Mouse (Mus musculus) hindbrain, postnatal 0 days (tissue): ENCODE results near the gene Zmynd8. TPM values are rescaled to one million over a fixed set of nuclear protein-coding genes. Genes with fewer than 3 reads are reported as not detected.
A peak's percentile ranks its signal among the peaks of the same experiment; 100 is the strongest.

Experiments used
- ATAC-seq: fragments of 200-750 bp; cut with Nextera tagmentation; 2 replicates; pipeline ENCODE4 v1.8.0; 2017; ENCODE audit warnings: mild to moderate bottlenecking, moderate TSS enrichment, moderate library complexity
- DNase-seq: peaks from one replicate; pipeline ENCODE4 v3.0.0-alpha.2; 2015; ENCODE audit warnings: low spot score
- H3K27ac ChIP-seq: fragments of 300-500 bp; sonication (generic); 2 replicates; pipeline ENCODE4 v1.5.1; 2014; ENCODE audit warnings: mild to moderate bottlenecking
- H3K27me3 ChIP-seq: fragments of 300-500 bp; sonication (generic); 2 replicates; pipeline ENCODE4 v1.6.1; 2014; ENCODE audit warnings: low read length, mixed read lengths; ENCODE audit not compliant: insufficient read depth
- H3K36me3 ChIP-seq: fragments of 300-500 bp; sonication (generic); 2 replicates; pipeline ENCODE4 v1.6.1; 2014; ENCODE audit warnings: low read length, mixed read lengths; ENCODE audit not compliant: insufficient read depth
- H3K4me1 ChIP-seq: fragments of 300-500 bp; sonication (generic); 2 replicates; pipeline ENCODE4 v1.6.1; 2014; ENCODE audit warnings: antibody characterized with exemption, low read length, mixed read lengths; ENCODE audit not compliant: insufficient read depth
- H3K4me2 ChIP-seq: fragments of 300-500 bp; sonication (generic); 2 replicates; pipeline ENCODE4 v1.6.1; 2014; ENCODE audit warnings: low read depth, mild to moderate bottlenecking, low read length, moderate library complexity, mixed read lengths
- H3K4me3 ChIP-seq: fragments of 300-500 bp; sonication (generic); 2 replicates; pipeline ENCODE4 v1.5.1; 2014; ENCODE audit warnings: low read length
- H3K9ac ChIP-seq: fragments of 300-500 bp; sonication (generic); replicated peaks from 2 replicates; pipeline ENCODE4 v1.6.1; 2014; ENCODE audit warnings: mild to moderate bottlenecking, low read length, moderate library complexity, mixed read lengths
- H3K9me3 ChIP-seq: fragments of 300-500 bp; sonication (generic); 2 replicates; pipeline ENCODE4 v1.6.1; 2016; ENCODE audit warnings: low read length, mixed read lengths
- CTCF ChIP-seq: IDR thresholded peaks from 2 replicates; pipeline ENCODE4 v1.5.1; 2016; ENCODE audit warnings: antibody characterized with exemption, control low read depth, low read depth
- WGBS: fragments of 180-500 bp; shearing (Covaris S2); extraction: QIAGEN DNeasy Blood & Tissue Kit; methylation state at CpG from one replicate; pipeline ENCODE4 v1.1.7; 2014; 5-methylcytosine and 5-hydroxymethylcytosine counted together
- polyA plus RNA-seq: library from polyadenylated mRNA; unstranded; fragments of >200 nt; fragmentation: Nextera tagmentation; extraction: Ambion mirVana; gene quantifications from 2 replicates; pipeline ENCODE4 v1.2.1, GENCODE M21; 2015
- total RNA-seq: library from RNA; depleted of rRNA; stranded (reverse); fragments of >200 nt; gene quantifications from 2 replicates; pipeline ENCODE4 v1.2.3, GENCODE M21; 2014

Zmynd8 gene
- total and polyA plus RNA-seq, 2 experiments from 2014 or later: 46.8 to 53.0 TPM

- H3K4me1 ChIP-seq: peaks cover 39% of the 10 kb centered on the region
- no peaks in the 10 kb centered on the region for H3K27me3 ChIP-seq
- TF ChIP-seq CTCF: no peak
- H3K27ac ChIP-seq: 0 out of 2 replicates have a peak overlapping the region, but pooled peaks have one; percentile 48
- WGBS: 90% methylated on average over 20 of the region's 20 CpGs
- no peak overlapping the region for H3K9ac ChIP-seq
- no peaks in the 10 kb centered on the region for H3K36me3 ChIP-seq
- ATAC-seq (peak; percentile 13; the same call in 1 of the 2 replicates), DNase-seq (no peak)
- no peak overlapping the region for H3K4me3 ChIP-seq
- no peaks in the 10 kb centered on the region for H3K9me3 ChIP-seq
- no peak overlapping the region for H3K4me2 ChIP-seq
Observed at GRCm38 (mm10) chr2:165860962-165861682, 37.7 kb downstream of the Zmynd8 start.

- no peak for ATAC-seq
- 97% methylated on average over 6 of the region's 6 CpGs for WGBS
- H3K4me1 ChIP-seq: peaks cover 42% of the 10 kb centered on the region
Observed at GRCm38 (mm10) chr2:165860447-165860846, 38.4 kb downstream of the Zmynd8 start.

GRCm38 (mm10) chr2:165858453-165859384, 40.1 kb downstream of the Zmynd8 start:
- Histone ChIP-seq H3K4me1 (peaks cover 51% of the 10 kb centered on the region), H3K9me3 (no peaks in the 10 kb centered on the region), H3K27ac (peak overlapping the region; percentile 89), H3K36me3 (no peaks in the 10 kb centered on the region), H3K9ac (peak overlapping the region; percentile 31), H3K27me3 (no peaks in the 10 kb centered on the region), H3K4me2 (peak overlapping the region; percentile 16; the same call in 1 of the 2 replicates), H3K4me3 (no peak overlapping the region)
- ATAC-seq (no peak), DNase-seq (peak; percentile 67)
- WGBS: 5% methylated on average over 12 of the region's 12 CpGs
- no peak for TF ChIP-seq CTCF

More at GRCm38 (mm10) chr2:165860447-165860846, 38.4 kb downstream of the Zmynd8 start:
- Histone ChIP-seq H3K4me2 (no peak overlapping the region), H3K4me3 (no peak overlapping the region), H3K36me3 (no peaks in the 10 kb centered on the region), H3K9ac (no peak overlapping the region), H3K9me3 (no peaks in the 10 kb centered on the region), H3K27me3 (no peaks in the 10 kb centered on the region), H3K27ac (no peak overlapping the region)
- DNase-seq: no peak
- TF ChIP-seq CTCF: no peak

GRCm38 (mm10) chr2:165857841-165858426, 40.9 kb downstream of the Zmynd8 start:
- H3K4me1 ChIP-seq: peaks cover 51% of the 10 kb centered on the region
- DNase-seq (peak; percentile 66), ATAC-seq (peak; percentile 35; the same call in 1 of the 2 replicates)
- H3K9ac ChIP-seq: peak overlapping the region; percentile 44
- H3K27ac ChIP-seq: peak overlapping the region; percentile 89
- no peaks in the 10 kb centered on the region for H3K36me3 ChIP-seq
- no peak for TF ChIP-seq CTCF
- no peaks in the 10 kb centered on the region for H3K9me3 ChIP-seq
- 2% methylated on average over 22 of the region's 22 CpGs for WGBS
- no peaks in the 10 kb centered on the region for H3K27me3 ChIP-seq
- H3K4me3 ChIP-seq: no peak overlapping the region
- H3K4me2 ChIP-seq: peak overlapping the region; percentile 16

GRCm38 (mm10) chr2:165857395-165857831, 41.4 kb downstream of the Zmynd8 start:
- Histone ChIP-seq H3K9me3 (no peaks in the 10 kb centered on the region), H3K4me1 (peaks cover 51% of the 10 kb centered on the region), H3K36me3 (no peaks in the 10 kb centered on the region), H3K27ac (peak overlapping the region; percentile 89), H3K9ac (peak overlapping the region; percentile 44), H3K4me2 (peak overlapping the region; percentile 16), H3K4me3 (no peak overlapping the region), H3K27me3 (no peaks in the 10 kb centered on the region)
- ATAC-seq: no peak
- WGBS: 4% methylated on average over 4 of the region's 4 CpGs
- TF ChIP-seq CTCF: no peak
- peak; percentile 31 for DNase-seq

GRCm38 (mm10) chr2:165856611-165857200, 42.1 kb downstream of the Zmynd8 start:
- no peak for TF ChIP-seq CTCF
- DNase-seq (no peak), ATAC-seq (no peak)
- Histone ChIP-seq H3K4me3 (no peak overlapping the region), H3K4me2 (no peak overlapping the region), H3K27me3 (no peaks in the 10 kb centered on the region), H3K36me3 (peaks cover 1% of the 10 kb centered on the region; the same call in 1 of the 2 replicates), H3K4me1 (peaks cover 52% of the 10 kb centered on the region), H3K9ac (no peak overlapping the region), H3K9me3 (no peaks in the 10 kb centered on the region), H3K27ac (peak overlapping the region; percentile 89)
- WGBS: 68% methylated on average over 7 of the region's 7 CpGs
